Mouse (Mus musculus): Measurements from ENCODE around the gene Urb2. TPM values are rescaled to one million over a fixed set of nuclear protein-coding genes. Genes with fewer than 3 reads are reported as not detected.

The Urb2 gene
- total RNA-seq, 2 experiments from 2014 or later: 11.2 to 12.3 TPM

GRCm38 (mm10) chr8:124067059-124067750 lies 45.9 kb downstream of the Urb2 start:
- DNase-seq (ENCODE audit: low spot score in 2 of 2): no peak
- no peak for TF ChIP-seq CTCF (conservative IDR thresholded peaks at IDR 0.05)
- Histone ChIP-seq H3K27ac (no peak overlapping the region), H3K4me3 (no peak overlapping the region)

- Histone ChIP-seq H3K27ac (no peak overlapping the region), H3K4me3 (no peak overlapping the region)
- TF ChIP-seq CTCF (conservative IDR thresholded peaks at IDR 0.05): no peak
- DNase-seq (ENCODE audit: low spot score in 2 of 2): peak; percentile 10 to 27
These were observed 49.3 kb downstream of the Urb2 start for GRCm38 (mm10) chr8:124070363-124071324.

- no peak for TF ChIP-seq CTCF (conservative IDR thresholded peaks at IDR 0.05)
- H3K27ac ChIP-seq: no peak overlapping the region
These were observed 54.7 kb downstream of the Urb2 start for GRCm38 (mm10) chr8:124075977-124076376.

GRCm38 (mm10) chr8:124076416-124076815 lies 55.1 kb downstream of the Urb2 start:
- Histone ChIP-seq H3K27ac (no peak overlapping the region), H3K4me3 (no peak overlapping the region)
- no peak for TF ChIP-seq CTCF (conservative IDR thresholded peaks at IDR 0.05)
- DNase-seq (ENCODE audit: low spot score in 2 of 2): no peak

More at GRCm38 (mm10) chr8:124075977-124076376, 54.7 kb downstream of the Urb2 start:
- no peak for DNase-seq (ENCODE audit: low spot score in 2 of 2)
- H3K4me3 ChIP-seq: no peak overlapping the region

GRCm38 (mm10) chr8:124077377-124077776 lies 56.1 kb downstream of the Urb2 start:
- H3K4me3 ChIP-seq: no peak overlapping the region
- DNase-seq (ENCODE audit: low spot score in 2 of 2): no peak
- TF ChIP-seq CTCF (conservative IDR thresholded peaks at IDR 0.05): no peak

GRCm38 (mm10) chr8:124077998-124078397 lies 56.7 kb downstream of the Urb2 start:
- no peak overlapping the region for H3K27ac ChIP-seq
- DNase-seq (ENCODE audit: low spot score in 2 of 2): no peak
- peak; percentile 60 for TF ChIP-seq CTCF (conservative IDR thresholded peaks at IDR 0.05)
- H3K4me3 ChIP-seq: no peak overlapping the region

More at GRCm38 (mm10) chr8:124077377-124077776, 56.1 kb downstream of the Urb2 start:
- no peak overlapping the region for H3K27ac ChIP-seq

GRCm38 (mm10) chr8:124078969-124079368 lies 57.7 kb downstream of the Urb2 start:
- no peak for TF ChIP-seq CTCF (conservative IDR thresholded peaks at IDR 0.05)
- Histone ChIP-seq H3K4me3 (no peak overlapping the region), H3K27ac (no peak overlapping the region)
- peak in 1 of 2 experiments; percentile 15 for DNase-seq (ENCODE audit: low spot score in 2 of 2)

GRCm38 (mm10) chr8:124080467-124081326 lies 59.4 kb downstream of the Urb2 start:
- no peak for DNase-seq (ENCODE audit: low spot score in 2 of 2)
- H3K27ac ChIP-seq: no peak overlapping the region
- no peak for TF ChIP-seq CTCF (conservative IDR thresholded peaks at IDR 0.05)
- no peak overlapping the region for H3K4me3 ChIP-seq

GRCm38 (mm10) chr8:124082616-124083015 lies 61.3 kb downstream of the Urb2 start:
- H3K4me3 ChIP-seq: no peak overlapping the region
- peak in 1 of 2 experiments; percentile 27 for DNase-seq (ENCODE audit: low spot score in 2 of 2)
- H3K27ac ChIP-seq: no peak overlapping the region
- no peak for TF ChIP-seq CTCF (conservative IDR thresholded peaks at IDR 0.05)

- H3K27ac ChIP-seq: no peak overlapping the region
- 0 out of 2 replicates have a peak, but pooled peaks have one; percentile 16 for TF ChIP-seq CTCF (conservative IDR thresholded peaks at IDR 0.05)
- H3K4me3 ChIP-seq: no peak overlapping the region
- no peak for DNase-seq (ENCODE audit: low spot score in 2 of 2)
These were observed 62.3 kb downstream of the Urb2 start for GRCm38 (mm10) chr8:124083611-124084010.

- no peak for TF ChIP-seq CTCF (conservative IDR thresholded peaks at IDR 0.05)
- no peak for DNase-seq (ENCODE audit: low spot score in 2 of 2)
- H3K4me3 ChIP-seq: no peak overlapping the region
- H3K27ac ChIP-seq: no peak overlapping the region
These were observed 64.4 kb downstream of the Urb2 start for GRCm38 (mm10) chr8:124085668-124086067.

GRCm38 (mm10) chr8:124088092-124088613 lies 66.8 kb downstream of the Urb2 start:
- no peak overlapping the region for H3K27ac ChIP-seq
- H3K4me3 ChIP-seq: no peak overlapping the region
- no peak for DNase-seq (ENCODE audit: low spot score in 2 of 2)
- TF ChIP-seq CTCF (conservative IDR thresholded peaks at IDR 0.05): no peak
